Mouse (Mus musculus) small intestine, adult 2 months (tissue): ENCODE measurements around the gene Irgc1. TPM values are rescaled to one million over a fixed set of nuclear protein-coding genes. Genes with fewer than 3 reads are reported as not detected.

Source experiments
- H3K27ac ChIP-seq: fragments of 200-500 bp; 2 replicates; pipeline ENCODE4 v1.5.1; 2012; ENCODE audit warnings: low read depth, low read length, control low read depth, inconsistent platforms; ENCODE audit not compliant: insufficient read depth
- H3K27me3 ChIP-seq: fragments of 200-500 bp; 2 replicates; pipeline ENCODE4 v1.6.1; 2012; ENCODE audit warnings: mild to moderate bottlenecking, moderate library complexity, low read length, inconsistent platforms; ENCODE audit not compliant: control insufficient read depth, insufficient read depth
- H3K36me3 ChIP-seq: fragments of 200-500 bp; 2 replicates; pipeline ENCODE4 v1.6.1; 2012; ENCODE audit warnings: mild to moderate bottlenecking, low read length, control low read depth, inconsistent platforms; ENCODE audit not compliant: control insufficient read depth, insufficient read depth
- H3K4me1 ChIP-seq: fragments of 200-500 bp; 2 replicates; pipeline ENCODE4 v1.6.1; 2012; ENCODE audit warnings: low read length, inconsistent platforms, mixed read lengths; ENCODE audit not compliant: control insufficient read depth, insufficient read depth, insufficient read length
- H3K4me3 ChIP-seq: fragments of 200-500 bp; 2 replicates; pipeline ENCODE4 v1.5.1; 2012; ENCODE audit warnings: low read depth, mild to moderate bottlenecking, control low read depth, inconsistent platforms, low read length, moderate library complexity
- CTCF ChIP-seq: fragments of 200-500 bp; IDR thresholded peaks from 2 replicates; pipeline ENCODE4 v1.5.1; 2012; ENCODE audit warnings: low read depth, mild to moderate bottlenecking, control low read depth, inconsistent platforms, low read length, moderate library complexity, mixed read lengths; ENCODE audit not compliant: insufficient replicate concordance, insufficient read length; ENCODE audit errors: extremely low read depth
- POLR2A ChIP-seq: fragments of 200-500 bp; IDR thresholded peaks from 2 replicates; pipeline ENCODE4 v1.6.1; 2012; ENCODE audit warnings: low read depth, mild to moderate bottlenecking, control low read depth, inconsistent platforms, low read length, moderate library complexity
- WGBS: fragments of 180-500 bp; shearing (Covaris S2); methylation state at CpG from one replicate; pipeline ENCODE4 v1.1.7; 2018; 5-methylcytosine and 5-hydroxymethylcytosine counted together
- polyA plus RNA-seq: library from polyadenylated mRNA; depleted of rRNA; stranded (reverse); fragments of >200 nt; gene quantifications from 2 replicates; pipeline ENCODE4 v1.2.3, GENCODE M21; 2012

The Irgc1 gene
- polyA plus RNA-seq, 1 experiment, result 0.37 TPM

DNA sequence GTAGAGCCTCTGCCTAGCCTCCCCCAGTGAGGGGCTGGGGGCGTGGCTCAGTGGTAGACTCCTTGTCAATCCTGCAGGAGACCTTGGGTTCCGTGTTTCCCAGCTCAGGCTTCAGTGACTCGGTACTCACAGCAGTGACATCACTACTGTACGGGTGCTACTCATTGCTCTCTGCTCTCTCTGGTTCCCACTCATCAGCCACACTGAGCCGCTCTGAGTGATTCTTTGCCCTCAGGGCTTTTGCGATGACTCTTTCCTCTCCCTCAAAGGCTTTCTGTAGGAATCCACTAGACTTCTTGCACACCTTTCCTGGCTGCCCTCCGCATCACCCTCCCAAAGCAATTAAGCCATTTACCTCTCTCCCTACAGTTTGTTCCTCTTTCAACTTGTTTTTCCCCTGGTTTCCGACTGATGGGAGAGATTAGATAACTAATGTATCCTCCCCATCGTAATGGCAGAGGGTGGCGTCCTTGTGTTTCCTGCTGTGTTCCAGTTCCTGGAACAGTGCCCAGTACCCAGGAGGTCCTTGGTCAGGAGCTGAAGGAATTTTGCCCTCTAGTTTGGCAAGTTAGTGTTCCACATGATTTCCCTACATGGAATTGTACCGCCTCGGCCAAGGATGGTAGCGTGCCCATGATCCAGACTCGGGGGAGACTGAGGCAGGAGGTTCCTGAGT, 9.4 kb upstream of the Irgc1 start:
- TF ChIP-seq POLR2A (no peak), CTCF (no peak)
- WGBS, result 15% methylated on average over 14 of the region's 14 CpGs
- Histone ChIP-seq H3K4me3 (no peak overlapping the region), H3K27ac (peak overlapping the region; percentile 33), H3K4me1 (peaks cover 25% of the 10 kb centered on the region), H3K27me3 (peaks cover 4% of the 10 kb centered on the region; the same call in 1 of the 2 replicates), H3K36me3 (no peaks in the 10 kb centered on the region)

DNA sequence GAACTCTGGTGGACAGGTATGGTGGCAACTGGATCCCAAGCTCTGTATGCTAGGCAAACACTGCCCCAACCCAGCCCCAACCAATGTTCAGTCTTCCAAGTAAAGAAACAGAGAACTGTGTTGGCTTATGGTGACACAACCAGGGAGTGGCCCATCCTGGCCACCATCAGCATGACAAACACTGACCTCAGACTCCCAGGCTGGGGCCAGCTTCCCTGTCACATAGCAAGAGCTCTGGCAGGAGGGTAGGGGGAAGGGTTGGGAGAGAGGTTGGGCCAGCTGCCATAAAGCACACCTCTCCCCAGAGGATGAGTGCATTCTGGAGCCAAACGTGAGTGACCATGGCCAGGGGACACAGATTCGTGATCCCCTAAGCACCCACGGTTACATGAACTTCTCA, 7.7 kb upstream of the Irgc1 start:
- Histone ChIP-seq H3K4me1 (peaks cover 25% of the 10 kb centered on the region), H3K4me3 (no peak overlapping the region), H3K27me3 (peaks cover 4% of the 10 kb centered on the region; the same call in 1 of the 2 replicates), H3K36me3 (no peaks in the 10 kb centered on the region), H3K27ac (peak overlapping the region; percentile 32)
- WGBS, result 46% methylated on average over 3 of the region's 3 CpGs
- TF ChIP-seq CTCF (no peak), POLR2A (no peak)

DNA sequence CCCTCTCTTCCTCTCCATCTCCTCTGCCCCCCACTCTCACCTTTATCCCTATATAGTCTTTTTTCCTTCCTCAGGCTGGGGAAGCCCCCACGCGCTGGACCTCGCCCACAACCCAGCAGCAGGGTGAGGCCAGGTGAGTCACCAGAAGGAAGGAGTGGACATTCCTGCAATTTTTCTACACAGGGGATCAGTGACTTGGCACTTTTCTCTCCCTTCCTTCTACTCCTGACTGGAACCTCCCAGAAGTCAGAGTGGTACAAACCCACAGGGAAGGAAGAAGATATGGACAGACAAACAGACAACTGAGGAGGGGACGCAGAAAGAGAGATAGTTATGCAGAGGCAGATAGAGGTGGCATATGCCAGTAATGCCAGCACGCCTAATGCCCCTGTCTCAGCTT, 7.3 kb upstream of the Irgc1 start:
- TF ChIP-seq CTCF (no peak), POLR2A (no peak)
- 38% methylated on average over 5 of the region's 5 CpGs for WGBS
- Histone ChIP-seq H3K4me1 (peaks cover 25% of the 10 kb centered on the region), H3K27ac (peak overlapping the region; percentile 32), H3K4me3 (no peak overlapping the region), H3K27me3 (peaks cover 4% of the 10 kb centered on the region; the same call in 1 of the 2 replicates), H3K36me3 (no peaks in the 10 kb centered on the region)

DNA sequence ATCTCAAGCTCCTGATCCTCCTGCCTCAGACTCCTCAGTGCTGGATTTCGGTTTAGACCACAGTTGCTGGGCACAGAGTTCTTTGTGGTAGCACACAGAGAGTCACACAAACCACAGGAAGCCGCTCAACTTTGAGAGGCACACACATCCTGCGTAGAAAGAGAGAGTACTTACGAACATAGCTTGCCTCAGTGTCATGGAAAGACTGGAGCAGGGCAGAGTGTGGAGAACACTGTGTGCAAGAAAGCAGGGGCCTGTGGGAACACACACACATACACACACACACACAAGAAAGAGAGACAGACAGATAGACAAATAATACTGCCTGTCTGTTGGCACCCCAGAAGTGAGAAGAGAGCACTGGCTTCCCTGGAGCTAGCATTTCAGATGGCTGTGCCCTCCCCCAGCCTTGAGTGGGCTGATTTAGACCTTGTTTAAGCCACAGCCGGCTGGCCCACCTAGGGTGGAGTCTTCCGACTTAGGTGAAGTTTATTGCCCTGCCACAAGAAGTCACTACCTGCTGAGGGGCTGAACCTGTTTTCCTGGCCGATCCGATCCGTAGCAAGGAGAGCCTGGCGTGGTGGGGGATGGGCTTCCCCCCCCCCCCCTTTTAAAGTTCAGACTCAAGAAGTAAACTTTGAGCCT, 5.8 kb upstream of the Irgc1 start:
- H3K4me1 ChIP-seq, result peaks cover 24% of the 10 kb centered on the region
- TF ChIP-seq POLR2A (no peak), CTCF (no peak)
- H3K27me3 ChIP-seq, result peaks cover 5% of the 10 kb centered on the region
- WGBS, result 46% methylated on average over 10 of the region's 10 CpGs
- peak overlapping the region; percentile 13; the same call in 1 of the 2 replicates for H3K27ac ChIP-seq
- no peaks in the 10 kb centered on the region for H3K36me3 ChIP-seq
- H3K4me3 ChIP-seq, result no peak overlapping the region

DNA sequence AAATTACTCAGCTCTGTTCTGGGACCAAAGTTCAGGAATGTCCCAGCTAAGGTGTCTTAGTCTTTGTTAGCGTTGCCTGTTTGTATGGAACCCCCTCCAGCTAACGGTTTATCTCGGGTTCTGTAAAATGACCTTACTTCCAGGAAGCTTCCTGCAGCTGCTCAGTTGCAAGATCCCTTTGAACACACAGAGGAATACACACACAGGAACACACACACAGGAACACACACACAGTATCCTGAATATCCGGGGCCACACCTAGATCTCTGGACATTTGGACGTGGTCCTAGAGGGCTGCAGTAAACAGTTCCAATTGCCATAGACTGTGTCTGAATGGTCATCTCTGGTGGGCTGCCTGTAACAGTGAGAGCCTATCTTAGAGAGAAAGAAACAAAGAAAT, 3.6 kb upstream of the Irgc1 start:
- Histone ChIP-seq H3K4me1 (peaks cover 14% of the 10 kb centered on the region; the same call in 1 of the 2 replicates), H3K27ac (no peak overlapping the region)
- 55% methylated on average over 5 of the region's 5 CpGs for WGBS

DNA sequence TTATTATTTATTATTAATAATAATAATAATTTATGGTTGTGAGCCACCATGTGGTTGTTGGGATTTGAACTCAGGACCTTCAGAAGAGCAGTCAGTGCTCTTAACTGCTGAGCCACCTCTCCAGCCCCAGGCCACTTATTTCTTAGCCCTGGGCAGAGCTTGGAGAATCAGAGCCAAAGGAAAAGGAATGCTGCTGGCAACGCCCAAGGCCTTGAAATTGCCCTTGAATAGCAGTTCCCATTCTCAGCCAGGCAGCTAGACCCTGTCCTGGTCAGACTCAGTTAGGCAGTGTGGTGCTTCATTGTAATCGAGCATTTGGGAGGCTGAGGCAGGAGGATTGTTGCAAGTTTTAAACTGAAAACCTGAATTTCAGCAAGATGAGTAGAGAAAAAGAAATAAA, 2.1 kb upstream of the Irgc1 start:
- Histone ChIP-seq H3K36me3 (no peaks in the 10 kb centered on the region), H3K4me1 (peaks cover 7% of the 10 kb centered on the region; the same call in 1 of the 2 replicates), H3K27ac (no peak overlapping the region), H3K27me3 (peaks cover 9% of the 10 kb centered on the region), H3K4me3 (no peak overlapping the region)
- 63% methylated on average over 2 of the region's 2 CpGs for WGBS
- no peak for TF ChIP-seq CTCF
- no peak for TF ChIP-seq POLR2A

More for the DNA sequence above, 3.6 kb upstream of the Irgc1 start:
- peaks cover 9% of the 10 kb centered on the region for H3K27me3 ChIP-seq
- no peak for TF ChIP-seq CTCF
- no peak for TF ChIP-seq POLR2A
- no peaks in the 10 kb centered on the region for H3K36me3 ChIP-seq
- H3K4me3 ChIP-seq, result no peak overlapping the region

DNA sequence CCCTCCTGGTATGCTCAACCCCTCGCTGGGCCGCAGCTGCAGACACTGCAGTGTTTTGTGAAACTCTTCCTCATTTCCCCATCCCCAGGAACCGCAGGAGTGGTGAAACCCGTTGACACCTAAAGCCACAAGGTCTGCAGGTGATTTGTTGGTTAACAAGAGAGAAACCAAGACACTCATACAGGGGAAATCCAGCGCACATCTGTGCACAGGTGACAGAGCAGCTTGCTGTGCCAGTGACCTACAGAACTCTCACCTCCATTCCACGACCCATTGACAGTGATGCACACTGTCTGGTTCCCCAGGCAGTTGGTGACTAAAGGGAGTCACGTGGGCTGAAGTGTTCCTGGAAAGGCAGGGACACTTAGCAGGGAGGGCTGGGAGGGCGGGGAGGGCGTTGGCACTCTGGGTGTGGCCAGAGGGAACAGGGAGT, 1.5 kb downstream of the Irgc1 start:
- H3K4me3 ChIP-seq, result no peak overlapping the region
- no peak overlapping the region for H3K27ac ChIP-seq
- TF ChIP-seq CTCF (no peak), POLR2A (no peak)
- H3K36me3 ChIP-seq, result no peaks in the 10 kb centered on the region
- peaks cover 4% of the 10 kb centered on the region; the same call in 1 of the 2 replicates for H3K4me1 ChIP-seq
- 26% methylated on average over 9 of the region's 9 CpGs for WGBS
- H3K27me3 ChIP-seq, result peaks cover 9% of the 10 kb centered on the region; the same call in 1 of the 2 replicates
